Mouse (Mus musculus): ENCODE data around the gene Olfr71. TPM values are rescaled to one million over a fixed set of nuclear protein-coding genes. Genes with fewer than 3 reads are reported as not detected.

The Olfr71 gene
- polyA plus RNA-seq, 1 experiment from 2014 or later: not detected

DNA sequence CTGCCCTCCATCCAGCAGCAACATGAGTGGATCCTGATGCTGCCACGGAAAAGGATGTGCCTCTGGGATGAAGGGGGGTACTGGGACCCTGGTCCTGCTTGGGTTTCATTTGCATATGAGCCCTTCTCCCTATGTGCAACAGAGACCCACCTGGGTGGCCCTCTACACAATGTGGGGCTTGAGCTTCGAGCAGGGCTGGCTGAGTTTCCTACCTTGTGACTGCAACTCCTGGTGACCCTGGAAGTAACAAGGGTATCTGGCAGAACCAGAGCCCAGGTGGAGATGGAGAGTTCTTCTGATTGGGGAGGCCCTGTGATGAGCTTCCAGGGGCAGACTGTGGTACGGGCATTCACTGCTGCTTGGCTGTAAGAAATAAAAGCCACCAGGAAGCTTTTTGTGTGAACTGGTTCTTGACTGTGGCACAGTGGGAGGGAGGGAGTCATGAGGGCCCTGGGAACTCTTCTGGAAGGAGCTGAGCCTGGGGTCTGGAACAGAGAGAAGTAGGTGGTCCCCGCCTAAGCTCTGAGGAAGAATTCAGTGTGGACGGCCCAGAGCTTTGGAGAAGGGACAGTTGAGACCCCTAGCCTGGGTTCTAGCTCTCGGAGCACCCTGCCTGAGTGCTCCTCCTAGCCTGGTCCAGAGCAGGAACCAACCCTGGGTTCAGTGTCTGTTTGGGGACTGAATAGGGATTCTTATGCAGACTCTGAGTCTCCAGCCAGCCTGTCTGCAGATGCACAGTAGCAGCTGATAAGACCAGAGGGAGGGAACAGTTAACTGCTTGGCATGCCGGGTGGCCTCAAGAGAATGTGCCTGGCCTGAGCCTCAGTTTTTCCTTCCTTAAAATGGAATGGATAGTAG is 17.9 kb upstream of the Olfr71 start:
- Histone ChIP-seq H3K79me2 (ENCODE audit: inconsistent target) (no peaks in the 10 kb centered on the region), H3K4me3 (ENCODE audit: inconsistent target) (no peak overlapping the region), H3K36me3 (ENCODE audit: inconsistent target) (no peaks in the 10 kb centered on the region), H3K27ac (no peak overlapping the region)
- WGBS (ENCODE audit: missing documents): 92% methylated on average over 6 of the region's 7 CpGs

DNA sequence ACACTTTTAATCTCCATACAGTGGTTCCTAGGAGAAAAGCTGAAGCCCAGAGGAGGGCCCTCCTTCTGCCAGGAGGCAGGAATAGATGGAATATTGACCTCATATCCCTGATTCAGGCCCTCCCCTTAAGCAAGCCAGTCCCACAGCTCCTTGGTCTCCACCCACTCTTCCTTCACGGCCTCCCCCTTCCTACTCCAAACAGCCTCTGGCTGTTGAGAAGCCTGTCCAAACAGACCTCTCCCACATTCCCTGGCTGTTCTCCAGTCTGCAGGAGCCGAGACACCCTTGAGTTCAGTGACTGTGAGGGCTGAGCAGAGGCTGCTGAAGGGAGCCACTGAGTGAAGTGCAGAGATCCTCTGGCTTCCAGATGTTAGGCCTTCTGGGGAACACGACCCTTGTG is 16.9 kb upstream of the Olfr71 start, which contains the start of gene Hrct1:
Gene Hrct1, plus strand, starts transcription at position 194 of the 400 bp plus-strand sequence.
- no peak within 1 kb of the TSS for H3K4me3 ChIP-seq (ENCODE audit: inconsistent target)
- H3K27ac ChIP-seq: no peak within 1 kb of the TSS
- WGBS (ENCODE audit: missing documents): 72% methylated on average over 3 of the region's 3 CpGs
- H3K36me3 ChIP-seq (ENCODE audit: inconsistent target): no peaks in the 10 kb centered on the region
- H3K79me2 ChIP-seq (ENCODE audit: inconsistent target): no peaks in the 10 kb centered on the region

DNA sequence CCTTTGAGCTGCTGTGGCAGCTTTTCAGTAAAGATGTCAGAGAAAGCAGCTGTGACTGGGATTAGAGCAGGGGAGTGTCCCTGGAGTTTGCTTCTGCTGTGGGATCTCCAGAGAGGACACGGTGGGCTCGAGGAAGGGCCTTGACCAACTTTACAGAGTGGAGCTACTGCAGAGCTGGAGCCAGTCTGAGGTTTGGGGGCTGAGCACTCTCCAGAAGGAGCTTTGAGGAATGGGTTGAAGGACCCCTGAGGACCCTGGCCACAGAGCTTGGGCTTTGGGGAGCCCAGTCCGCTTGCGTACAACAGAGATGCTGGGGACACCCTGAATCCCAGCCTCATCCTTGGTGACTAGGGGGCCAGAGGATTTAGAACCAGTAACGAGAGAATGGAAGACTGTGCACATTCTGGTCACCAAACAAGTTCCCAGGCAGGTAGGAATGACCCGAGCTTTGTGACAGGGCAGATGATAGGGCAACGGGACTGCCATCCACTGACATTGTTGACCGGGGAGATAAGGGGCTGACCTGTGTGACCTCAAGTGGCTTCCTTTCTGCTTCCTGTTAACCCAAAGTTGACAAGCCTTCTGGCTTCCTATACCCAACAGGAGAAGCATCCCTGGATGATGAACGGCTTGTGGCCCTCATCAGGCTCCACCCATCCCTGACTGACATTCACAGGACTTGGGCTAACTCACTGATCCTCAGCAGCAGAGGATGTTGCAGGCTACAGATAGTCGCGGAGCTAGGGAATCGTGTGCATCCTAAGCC is 16.4 kb upstream of the Olfr71 start:
- Histone ChIP-seq H3K36me3 (ENCODE audit: inconsistent target) (no peaks in the 10 kb centered on the region), H3K79me2 (ENCODE audit: inconsistent target) (no peaks in the 10 kb centered on the region), H3K4me3 (ENCODE audit: inconsistent target) (no peak overlapping the region), H3K27ac (no peak overlapping the region)
- WGBS (ENCODE audit: missing documents): 58% methylated on average over 12 of the region's 12 CpGs

DNA sequence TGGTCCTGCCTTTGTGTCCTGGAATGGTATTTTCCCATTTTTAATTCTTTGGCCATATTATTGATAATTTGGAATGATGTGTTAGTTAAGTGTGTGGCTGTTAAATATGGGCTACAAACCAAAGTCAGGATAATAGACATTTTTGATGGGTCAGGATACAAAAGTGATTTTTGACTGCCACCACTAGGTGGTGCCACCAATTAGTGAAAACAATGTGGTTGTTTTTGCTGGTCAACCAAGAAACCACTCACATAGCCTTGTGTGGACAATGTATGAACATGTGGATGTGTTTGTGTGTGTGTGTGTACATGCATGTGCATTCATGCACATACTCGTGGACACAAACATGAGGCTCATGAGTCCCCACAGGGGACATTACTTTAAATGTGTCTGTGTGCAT is 14.7 kb upstream of the Olfr71 start:
- Histone ChIP-seq H3K4me3 (ENCODE audit: inconsistent target) (no peak overlapping the region), H3K27ac (no peak overlapping the region), H3K36me3 (ENCODE audit: inconsistent target) (no peaks in the 10 kb centered on the region), H3K79me2 (ENCODE audit: inconsistent target) (no peaks in the 10 kb centered on the region)
- WGBS (ENCODE audit: missing documents): 40% methylated on average over 1 of the region's 1 CpGs

DNA sequence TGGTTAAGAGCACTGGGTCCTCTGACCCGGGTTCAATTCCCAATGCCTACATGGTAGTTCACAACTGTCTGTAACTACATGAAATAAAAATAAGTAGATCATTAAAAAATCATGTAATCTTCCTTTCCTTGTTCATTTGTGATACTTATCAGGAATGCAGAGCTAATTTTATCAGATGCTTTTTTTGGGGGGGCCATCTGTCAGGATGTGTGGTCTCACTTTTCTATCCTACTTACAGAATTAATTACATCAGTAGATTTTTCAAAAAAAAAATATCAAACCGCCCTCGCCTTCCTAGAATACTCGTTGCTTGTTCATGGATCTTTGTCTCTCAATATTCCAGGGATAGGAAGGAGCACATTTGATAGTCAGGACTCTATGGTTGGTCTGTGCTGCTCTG is 12.1 kb upstream of the Olfr71 start:
- Histone ChIP-seq H3K36me3 (ENCODE audit: inconsistent target) (no peaks in the 10 kb centered on the region), H3K4me3 (ENCODE audit: inconsistent target) (no peak overlapping the region), H3K79me2 (ENCODE audit: inconsistent target) (no peaks in the 10 kb centered on the region), H3K27ac (no peak overlapping the region)
- WGBS (ENCODE audit: missing documents): 87% methylated on average over 4 of the region's 4 CpGs

DNA sequence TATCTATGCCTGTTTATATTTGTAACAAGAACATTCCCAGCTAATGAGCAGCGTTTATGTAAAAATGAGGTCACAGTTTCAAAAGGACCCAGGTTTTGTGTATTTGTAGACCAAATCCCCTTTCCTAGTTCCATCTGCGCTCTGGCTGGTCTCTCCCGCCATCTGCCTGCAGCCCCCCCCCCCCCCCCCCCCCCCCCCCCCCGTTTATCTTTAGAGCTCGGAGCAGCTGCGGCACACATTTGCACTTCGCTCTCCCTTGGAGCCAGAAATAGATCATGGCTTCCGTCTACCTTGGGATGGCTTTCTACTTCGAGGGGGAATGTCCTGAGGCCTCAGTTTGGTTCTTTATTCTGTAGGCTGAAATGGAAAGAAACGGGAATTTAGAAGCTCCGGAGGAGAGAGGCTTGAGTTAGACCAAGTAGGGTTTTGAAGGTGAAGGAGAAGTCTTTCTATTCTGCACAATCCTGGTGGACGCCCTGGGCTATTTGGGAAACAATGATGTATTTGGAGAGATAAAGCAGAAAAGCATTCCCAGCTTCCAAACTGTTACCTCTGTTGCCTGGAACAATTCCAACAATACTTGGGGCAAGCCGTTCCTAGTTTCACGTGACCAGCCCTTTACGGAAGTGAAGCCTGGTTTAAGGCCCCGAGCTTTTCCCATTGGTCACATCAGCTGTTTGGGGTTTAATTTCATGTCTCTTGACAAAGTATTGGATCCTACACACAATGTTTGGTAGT is 10.6 kb upstream of the Olfr71 start:
- no peaks in the 10 kb centered on the region for H3K79me2 ChIP-seq (ENCODE audit: inconsistent target)
- WGBS (ENCODE audit: missing documents): 76% methylated on average over 11 of the region's 16 CpGs
- no peak overlapping the region for H3K4me3 ChIP-seq (ENCODE audit: inconsistent target)
- no peak overlapping the region for H3K27ac ChIP-seq
- no peaks in the 10 kb centered on the region for H3K36me3 ChIP-seq (ENCODE audit: inconsistent target)

DNA sequence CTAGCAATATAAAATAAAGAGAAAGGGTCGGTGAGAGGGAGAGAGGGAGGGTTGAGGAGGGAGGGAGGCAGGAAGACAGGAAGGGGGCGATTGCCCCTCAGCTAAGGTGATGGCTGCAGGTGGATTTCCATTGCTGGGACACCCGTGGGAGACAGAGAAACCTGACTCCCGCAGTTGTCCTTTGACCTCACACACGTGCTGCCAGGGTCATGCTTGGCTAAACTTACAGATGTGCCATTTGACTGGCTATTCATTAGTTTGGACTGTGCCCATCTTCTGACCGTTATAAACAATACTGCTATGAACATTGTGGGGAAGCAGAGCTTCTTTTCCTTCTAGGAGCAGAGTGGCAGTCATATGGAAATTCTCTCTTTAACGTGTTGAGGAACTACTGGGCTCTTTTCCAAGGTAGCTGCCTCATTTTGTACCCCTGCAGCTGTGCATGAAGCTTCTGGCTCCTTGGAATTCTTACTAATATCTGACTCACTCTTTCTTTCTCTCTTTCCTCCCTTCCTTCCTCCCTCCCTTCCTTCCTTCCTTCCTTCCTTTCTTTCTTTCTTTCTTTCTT is 3.7 kb upstream of the Olfr71 start:
- WGBS (ENCODE audit: missing documents): 68% methylated on average over 7 of the region's 7 CpGs
- Histone ChIP-seq H3K27ac (no peak overlapping the region), H3K36me3 (ENCODE audit: inconsistent target) (no peaks in the 10 kb centered on the region), H3K79me2 (ENCODE audit: inconsistent target) (no peaks in the 10 kb centered on the region), H3K4me3 (ENCODE audit: inconsistent target) (no peak overlapping the region)

DNA sequence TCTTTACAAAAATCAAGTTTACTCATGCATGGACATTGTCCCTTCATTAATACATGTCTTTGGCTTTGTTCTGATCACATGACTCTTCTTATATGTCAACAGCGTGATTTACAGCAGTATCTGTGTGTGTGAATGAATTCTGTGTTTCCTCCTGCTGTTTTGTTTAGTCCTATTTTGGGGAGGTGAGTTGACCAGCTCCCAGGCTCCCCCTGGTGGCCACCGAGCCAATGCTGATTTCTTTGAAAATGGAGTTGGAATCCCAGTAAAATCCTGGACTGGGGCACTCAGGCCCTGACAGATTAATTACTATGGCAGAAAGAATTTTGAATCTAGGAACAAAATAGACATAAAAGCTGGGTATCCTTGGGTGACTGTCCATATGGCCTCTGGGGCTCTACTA is 1.8 kb upstream of the Olfr71 start:
- H3K79me2 ChIP-seq (ENCODE audit: inconsistent target): no peaks in the 10 kb centered on the region
- WGBS (ENCODE audit: missing documents): 0% methylated on average over 2 of the region's 2 CpGs
- no peaks in the 10 kb centered on the region for H3K36me3 ChIP-seq (ENCODE audit: inconsistent target)
- H3K4me3 ChIP-seq (ENCODE audit: inconsistent target): no peak overlapping the region
- no peak overlapping the region for H3K27ac ChIP-seq

DNA sequence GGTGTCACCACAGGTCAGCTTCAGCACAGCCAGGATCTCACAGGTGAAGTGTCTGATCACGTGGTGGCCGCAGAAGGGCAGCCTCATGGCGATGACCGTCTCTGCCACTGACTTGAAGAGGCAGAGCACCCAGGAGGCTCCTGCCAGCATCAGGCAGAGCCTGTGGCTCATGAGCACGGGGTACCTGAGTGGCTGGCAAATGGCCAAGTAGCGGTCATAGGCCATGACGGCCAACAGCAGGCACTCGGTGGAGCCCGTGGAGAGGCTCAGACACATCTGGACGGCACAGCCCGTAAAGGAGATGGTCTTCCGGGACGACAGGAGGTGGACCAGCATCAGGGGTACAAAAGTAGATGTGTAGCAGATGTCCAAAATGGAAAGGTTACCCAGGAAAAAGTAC is 4.1 kb downstream of the Olfr71 start:
- Histone ChIP-seq H3K4me3 (ENCODE audit: inconsistent target) (no peak overlapping the region), H3K36me3 (ENCODE audit: inconsistent target) (no peaks in the 10 kb centered on the region), H3K27ac (no peak overlapping the region), H3K79me2 (ENCODE audit: inconsistent target) (no peaks in the 10 kb centered on the region)
- 89% methylated on average over 12 of the region's 13 CpGs for WGBS (ENCODE audit: missing documents)

DNA sequence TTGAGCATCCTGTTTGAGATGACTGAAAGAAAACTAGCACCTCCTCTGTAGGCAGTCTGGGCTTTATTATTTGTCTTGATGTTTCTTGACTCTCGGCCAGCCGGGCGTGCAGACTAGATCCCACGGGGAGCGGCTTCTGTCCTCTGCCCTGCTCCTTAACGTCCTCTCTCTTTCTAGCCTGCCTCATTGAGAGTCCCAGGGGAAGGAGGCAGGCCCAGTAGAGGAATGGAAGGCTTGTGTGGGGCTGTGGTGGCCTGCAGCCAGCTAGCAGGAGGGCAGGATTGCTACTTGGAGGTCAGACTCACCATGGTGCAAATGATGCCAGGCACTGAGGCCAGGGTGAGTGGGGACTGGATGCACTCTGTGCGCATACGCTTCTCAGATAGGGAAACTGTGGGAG is 6.2 kb downstream of the Olfr71 start:
- no peak overlapping the region for H3K4me3 ChIP-seq (ENCODE audit: inconsistent target)
- WGBS (ENCODE audit: missing documents): over 99% methylated on average over 8 of the region's 8 CpGs
- no peak overlapping the region for H3K27ac ChIP-seq
- no peaks in the 10 kb centered on the region for H3K79me2 ChIP-seq (ENCODE audit: inconsistent target)
- no peaks in the 10 kb centered on the region for H3K36me3 ChIP-seq (ENCODE audit: inconsistent target)

DNA sequence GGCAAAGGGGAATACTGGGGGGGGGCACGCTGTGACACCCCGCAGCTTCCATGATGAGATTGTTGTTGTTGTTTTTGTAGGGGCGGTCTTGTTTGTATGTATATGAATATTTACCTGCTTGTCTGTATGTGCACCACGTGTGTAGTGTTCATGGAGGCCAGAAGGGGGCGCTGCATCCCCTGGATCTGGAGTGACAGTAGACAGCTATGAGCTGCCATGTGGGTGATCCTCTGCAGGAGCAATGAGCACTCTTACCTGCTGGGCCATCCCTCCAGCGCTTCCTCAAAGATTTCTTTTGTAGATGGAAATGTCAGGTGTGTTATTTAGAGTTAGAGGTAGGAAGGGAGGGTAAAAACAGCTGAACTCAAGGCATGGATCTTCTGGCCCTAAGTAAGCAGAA is 6.6 kb downstream of the Olfr71 start:
- no peak overlapping the region for H3K27ac ChIP-seq
- H3K79me2 ChIP-seq (ENCODE audit: inconsistent target): no peaks in the 10 kb centered on the region
- H3K36me3 ChIP-seq (ENCODE audit: inconsistent target): no peaks in the 10 kb centered on the region
- H3K4me3 ChIP-seq (ENCODE audit: inconsistent target): no peak overlapping the region
- WGBS (ENCODE audit: missing documents): 79% methylated on average over 6 of the region's 6 CpGs

DNA sequence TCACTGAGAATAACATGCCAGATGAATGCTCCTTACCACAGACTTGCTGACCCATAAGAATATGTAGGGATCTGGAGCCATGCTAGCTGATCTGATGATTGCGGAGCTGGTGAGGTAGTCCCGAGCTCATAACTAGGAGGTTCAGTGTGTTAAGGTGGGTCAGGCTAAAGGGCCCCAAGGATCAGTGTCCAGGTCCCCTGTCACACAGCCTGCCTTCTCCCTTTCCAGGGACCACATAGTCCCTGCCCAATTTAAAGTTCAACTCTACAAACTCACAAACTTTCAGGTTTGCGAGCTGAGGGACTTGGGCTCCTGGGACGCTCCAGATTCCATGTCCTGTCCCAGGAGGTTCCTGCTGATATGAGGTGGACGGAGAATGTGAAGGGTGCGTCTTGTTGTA is 9.3 kb downstream of the Olfr71 start, which contains the start of gene Olfr70:
Gene Olfr70, minus strand, starts transcription at position 101 of the 400 bp plus-strand sequence.
- Histone ChIP-seq H3K36me3 (ENCODE audit: inconsistent target) (no peaks in the 10 kb centered on the region), H3K79me2 (ENCODE audit: inconsistent target) (no peaks in the 10 kb centered on the region), H3K27ac (no peak within 1 kb of the TSS), H3K4me3 (ENCODE audit: inconsistent target) (no peak within 1 kb of the TSS)
- 91% methylated on average over 6 of the region's 6 CpGs for WGBS (ENCODE audit: missing documents)

DNA sequence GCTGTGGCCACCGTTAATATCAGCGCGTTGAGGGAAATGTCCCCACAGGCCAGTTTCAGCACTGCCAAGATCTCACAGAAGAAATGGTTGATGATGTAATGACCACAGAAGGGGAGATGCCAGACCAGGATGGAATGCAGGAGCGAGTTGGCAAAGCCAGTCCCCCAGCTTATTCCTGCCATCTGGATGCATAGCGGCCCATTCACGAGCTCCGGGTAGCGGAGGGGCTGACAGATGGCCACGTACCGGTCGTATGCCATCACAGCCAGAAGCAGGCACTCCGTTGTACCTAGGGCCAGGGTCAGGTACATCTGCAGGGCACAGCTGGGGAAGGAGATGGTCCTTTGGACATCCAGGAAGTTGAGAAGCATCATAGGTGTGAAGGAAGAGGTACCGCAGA is 13.5 kb downstream of the Olfr71 start:
- Histone ChIP-seq H3K79me2 (ENCODE audit: inconsistent target) (no peaks in the 10 kb centered on the region), H3K36me3 (ENCODE audit: inconsistent target) (no peaks in the 10 kb centered on the region), H3K27ac (no peak overlapping the region), H3K4me3 (ENCODE audit: inconsistent target) (no peak overlapping the region)
- 95% methylated on average over 13 of the region's 13 CpGs for WGBS (ENCODE audit: missing documents)

DNA sequence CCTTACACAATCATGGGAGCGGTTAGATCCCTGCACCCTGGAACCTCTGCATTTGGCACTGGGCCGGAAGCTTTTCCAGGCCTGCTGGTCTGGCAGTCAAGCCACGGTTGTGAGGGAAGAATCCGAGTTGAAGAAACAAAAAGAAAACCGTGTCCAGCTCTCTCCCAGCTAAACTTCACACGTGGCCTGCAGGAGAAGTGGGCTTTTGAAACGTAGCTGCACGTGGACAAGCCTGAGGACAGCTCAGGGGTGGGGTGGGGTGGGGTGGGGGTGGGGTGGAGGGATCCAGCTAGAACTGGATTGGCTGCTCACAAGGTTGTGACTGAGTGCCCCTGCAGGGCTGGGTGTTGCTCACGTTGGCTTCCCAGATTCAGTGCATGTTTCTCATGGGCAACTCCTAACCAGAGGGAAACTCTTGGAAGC is 14.8 kb downstream of the Olfr71 start:
- H3K27ac ChIP-seq: no peak overlapping the region
- no peaks in the 10 kb centered on the region for H3K36me3 ChIP-seq (ENCODE audit: inconsistent target)
- WGBS (ENCODE audit: missing documents): 67% methylated on average over 8 of the region's 9 CpGs
- H3K4me3 ChIP-seq (ENCODE audit: inconsistent target): no peak overlapping the region
- H3K79me2 ChIP-seq (ENCODE audit: inconsistent target): no peaks in the 10 kb centered on the region
